Mouse (Mus musculus) embryonic facial prominence, embryonic 14.5 days (tissue): ENCODE measurements at regions not wholly inside any gene's neighbourhood (a gene's known extent, or its start where the extent isn't known, plus 50 kb on each side); places are given as distances from the start of the nearest gene placed in this dataset.

ENCODE experiments used
- ATAC-seq: fragments of 200-750 bp; cut with Nextera tagmentation; 2 replicates; pipeline ENCODE4 v1.8.0; 2017; ENCODE audit warnings: low read depth, moderate number of reproducible peaks, moderate TSS enrichment
- DNase-seq: peaks from one replicate; pipeline ENCODE4 v3.0.0-alpha.2; 2015; ENCODE audit warnings: low spot score
- H3K27ac ChIP-seq: fragments of 300-500 bp; sonication (generic); replicated peaks from 2 replicates; pipeline ENCODE4 v1.5.1; 2014; ENCODE audit warnings: low read depth, mild to moderate bottlenecking, low read length, moderate library complexity
- H3K27me3 ChIP-seq: fragments of 300-500 bp; sonication (generic); replicated peaks from 2 replicates; pipeline ENCODE4 v1.6.1; 2014; ENCODE audit warnings: low read length; ENCODE audit not compliant: control insufficient read depth, insufficient read depth
- H3K36me3 ChIP-seq: fragments of 300-500 bp; sonication (generic); 2 replicates; pipeline ENCODE4 v1.6.1; 2014; ENCODE audit warnings: low read length, mixed read lengths; ENCODE audit not compliant: control insufficient read depth, insufficient read depth
- H3K4me1 ChIP-seq: fragments of 300-500 bp; sonication (generic); 2 replicates; pipeline ENCODE4 v1.6.1; 2014; ENCODE audit warnings: antibody characterized with exemption, low read length; ENCODE audit not compliant: control insufficient read depth, insufficient read depth
- H3K4me2 ChIP-seq: fragments of 300-500 bp; sonication (generic); 2 replicates; pipeline ENCODE4 v1.6.1; 2014; ENCODE audit warnings: low read depth, mild to moderate bottlenecking, low read length, moderate library complexity, mixed read lengths
- H3K4me3 ChIP-seq: fragments of 300-500 bp; sonication (generic); 2 replicates; pipeline ENCODE4 v1.5.1; 2014; ENCODE audit warnings: low read depth, mild to moderate bottlenecking, low read length
- H3K9ac ChIP-seq: fragments of 300-500 bp; sonication (generic); 2 replicates; pipeline ENCODE4 v1.6.1; 2014; ENCODE audit warnings: low read depth, mild to moderate bottlenecking, low read length, moderate library complexity, mixed read lengths
- H3K9me3 ChIP-seq: fragments of 300-500 bp; sonication (generic); 2 replicates; pipeline ENCODE4 v1.6.1; 2016; ENCODE audit warnings: low read length; ENCODE audit not compliant: control insufficient read depth
- WGBS: fragments of 180-500 bp; shearing (Covaris S2); extraction: QIAGEN DNeasy Blood & Tissue Kit; methylation state at CpG from one replicate; pipeline ENCODE4 v1.1.7; 2014; 5-methylcytosine and 5-hydroxymethylcytosine counted together

DNA sequence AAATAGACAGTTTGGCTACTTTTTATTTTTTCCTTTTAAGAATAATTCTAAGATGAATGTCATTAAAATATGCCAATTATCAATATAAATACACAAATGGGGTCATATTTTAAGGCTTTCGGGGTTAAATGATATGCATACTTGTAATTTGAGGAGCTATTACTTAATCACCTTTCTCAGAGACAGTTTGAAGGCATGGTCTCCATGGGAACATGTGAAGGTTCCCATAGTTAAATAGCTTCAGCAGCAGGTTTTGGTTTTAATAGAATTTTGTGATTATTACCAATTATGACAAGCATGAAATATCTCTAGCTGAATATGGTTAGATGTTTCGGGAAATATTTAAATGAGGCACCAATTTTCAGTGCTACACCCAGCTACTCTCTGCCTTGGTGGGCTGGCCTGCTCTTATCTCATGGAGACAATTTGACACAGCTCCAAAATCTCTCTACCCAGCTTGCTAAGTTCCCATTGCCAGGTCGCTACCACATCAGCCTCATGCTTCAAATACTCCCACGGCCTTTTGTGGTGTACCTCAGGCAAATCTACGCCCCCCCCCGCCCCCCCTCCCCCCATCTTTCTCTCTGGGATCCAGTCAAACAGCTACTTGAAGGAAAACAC lies 133.4 kb upstream of the Igsf10 start:
- H3K4me2 ChIP-seq: no peak overlapping the region
- H3K27me3 ChIP-seq: no peaks in the 10 kb centered on the region
- H3K36me3 ChIP-seq: no peaks in the 10 kb centered on the region
- H3K27ac ChIP-seq: no peak overlapping the region
- no peak overlapping the region for H3K9ac ChIP-seq
- DNase-seq (no peak), ATAC-seq (no peak)
- no peaks in the 10 kb centered on the region for H3K9me3 ChIP-seq
- 0 out of 2 replicates have a peak, but pooled peaks cover 5% of the 10 kb centered on the region for H3K4me1 ChIP-seq
- 37% methylated on average over 5 of the region's 6 CpGs for WGBS
- no peak overlapping the region for H3K4me3 ChIP-seq

DNA sequence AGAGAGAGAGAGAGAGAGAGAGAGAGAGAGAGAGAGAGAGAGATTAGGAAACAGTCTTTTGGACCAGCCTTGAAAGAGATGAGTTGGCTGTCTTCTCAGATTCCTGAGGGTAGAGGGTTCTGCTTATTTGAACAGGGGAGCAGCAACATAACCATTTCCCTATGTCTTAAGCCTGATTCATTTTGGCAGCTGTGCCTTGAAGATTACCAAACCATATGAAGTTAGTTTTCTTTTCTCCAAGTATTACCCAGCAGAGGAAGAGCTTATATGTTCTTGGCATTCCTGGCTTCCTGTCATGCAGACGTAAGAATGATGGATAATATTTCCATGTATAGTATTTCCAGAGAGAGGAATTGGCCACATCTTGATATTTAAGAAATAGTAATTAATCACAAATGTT lies 124.8 kb upstream of the Igsf10 start:
- no peaks in the 10 kb centered on the region for H3K36me3 ChIP-seq
- no peak overlapping the region for H3K4me3 ChIP-seq
- H3K9ac ChIP-seq: no peak overlapping the region
- ATAC-seq: peak; percentile 90
- 15% methylated on average over 1 of the region's 1 CpGs for WGBS
- DNase-seq: peak; percentile 94
- peaks cover 13% of the 10 kb centered on the region; the same call in 1 of the 2 replicates for H3K4me1 ChIP-seq
- H3K4me2 ChIP-seq: no peak overlapping the region
- H3K27ac ChIP-seq: peak overlapping the region; percentile 61; the same call in 1 of the 2 replicates
- no peaks in the 10 kb centered on the region for H3K9me3 ChIP-seq
- no peaks in the 10 kb centered on the region for H3K27me3 ChIP-seq

- Histone ChIP-seq H3K9me3 (no peaks in the 10 kb centered on the region), H3K4me2 (no peak overlapping the region), H3K36me3 (no peaks in the 10 kb centered on the region), H3K4me3 (no peak overlapping the region), H3K9ac (no peak overlapping the region), H3K27ac (no peak overlapping the region), H3K4me1 (no peaks in the 10 kb centered on the region), H3K27me3 (no peaks in the 10 kb centered on the region)
- 70% methylated on average over 3 of the region's 3 CpGs for WGBS
- ATAC-seq: no peak
- DNase-seq: no peak
Measured at GRCm38 (mm10) chr3:59462341-59463158, 118.4 kb upstream of the Igsf10 start.

GRCm38 (mm10) chr3:59456938-59457337 lies 112.7 kb upstream of the Igsf10 start:
- Histone ChIP-seq H3K27ac (no peak overlapping the region), H3K4me1 (peaks cover 7% of the 10 kb centered on the region), H3K9me3 (no peaks in the 10 kb centered on the region), H3K9ac (no peak overlapping the region), H3K27me3 (no peaks in the 10 kb centered on the region), H3K4me2 (no peak overlapping the region), H3K36me3 (no peaks in the 10 kb centered on the region), H3K4me3 (no peak overlapping the region)
- 86% methylated on average over 1 of the region's 1 CpGs for WGBS
- no peak for ATAC-seq
- no peak for DNase-seq

GRCm38 (mm10) chr3:59451084-59451483 lies 106.9 kb upstream of the Igsf10 start:
- peak overlapping the region; percentile 63 for H3K27ac ChIP-seq
- H3K4me2 ChIP-seq: no peak overlapping the region
- DNase-seq: peak; percentile 76
- WGBS: 19% methylated on average over 3 of the region's 3 CpGs
- no peaks in the 10 kb centered on the region for H3K9me3 ChIP-seq
- no peak overlapping the region for H3K9ac ChIP-seq
- peaks cover 18% of the 10 kb centered on the region for H3K4me1 ChIP-seq
- H3K4me3 ChIP-seq: no peak overlapping the region
- peak; percentile 67 for ATAC-seq
- H3K27me3 ChIP-seq: no peaks in the 10 kb centered on the region
- no peaks in the 10 kb centered on the region for H3K36me3 ChIP-seq

- H3K4me3 ChIP-seq: no peak overlapping the region
- H3K4me1 ChIP-seq: no peaks in the 10 kb centered on the region
- no peak overlapping the region for H3K9ac ChIP-seq
- H3K4me2 ChIP-seq: no peak overlapping the region
- ATAC-seq: no peak
- DNase-seq: no peak
- no peaks in the 10 kb centered on the region for H3K27me3 ChIP-seq
- H3K36me3 ChIP-seq: no peaks in the 10 kb centered on the region
- H3K27ac ChIP-seq: no peak overlapping the region
- H3K9me3 ChIP-seq: peaks cover 5% of the 10 kb centered on the region; the same call in 1 of the 2 replicates
- 90% methylated on average over 2 of the region's 2 CpGs for WGBS
Measured at GRCm38 (mm10) chr3:59423621-59424020, 79.4 kb upstream of the Igsf10 start.

- Histone ChIP-seq H3K9me3 (no peaks in the 10 kb centered on the region), H3K27ac (no peak overlapping the region), H3K4me1 (no peaks in the 10 kb centered on the region), H3K4me2 (no peak overlapping the region), H3K9ac (no peak overlapping the region), H3K27me3 (no peaks in the 10 kb centered on the region), H3K36me3 (no peaks in the 10 kb centered on the region), H3K4me3 (no peak overlapping the region)
- no peak for DNase-seq
- no peak for ATAC-seq
- WGBS: 68% methylated on average over 1 of the region's 1 CpGs
Measured at GRCm38 (mm10) chr3:59409131-59409530, 64.9 kb upstream of the Igsf10 start.

GRCm38 (mm10) chr3:59406035-59406434 lies 61.8 kb upstream of the Igsf10 start:
- H3K27me3 ChIP-seq: no peaks in the 10 kb centered on the region
- no peaks in the 10 kb centered on the region for H3K9me3 ChIP-seq
- H3K4me2 ChIP-seq: no peak overlapping the region
- H3K4me1 ChIP-seq: no peaks in the 10 kb centered on the region
- H3K27ac ChIP-seq: no peak overlapping the region
- H3K4me3 ChIP-seq: no peak overlapping the region
- DNase-seq: no peak
- no peaks in the 10 kb centered on the region for H3K36me3 ChIP-seq
- H3K9ac ChIP-seq: no peak overlapping the region
- WGBS: 88% methylated on average over 3 of the region's 3 CpGs
- ATAC-seq: no peak
